Mouse (Mus musculus): Measurements from ENCODE around the gene Glrp1. TPM values are rescaled to one million over a fixed set of nuclear protein-coding genes. Genes with fewer than 3 reads are reported as not detected.

Gene Glrp1
- polyA plus RNA-seq, 1 experiment from 2014 or later = not detected

DNA sequence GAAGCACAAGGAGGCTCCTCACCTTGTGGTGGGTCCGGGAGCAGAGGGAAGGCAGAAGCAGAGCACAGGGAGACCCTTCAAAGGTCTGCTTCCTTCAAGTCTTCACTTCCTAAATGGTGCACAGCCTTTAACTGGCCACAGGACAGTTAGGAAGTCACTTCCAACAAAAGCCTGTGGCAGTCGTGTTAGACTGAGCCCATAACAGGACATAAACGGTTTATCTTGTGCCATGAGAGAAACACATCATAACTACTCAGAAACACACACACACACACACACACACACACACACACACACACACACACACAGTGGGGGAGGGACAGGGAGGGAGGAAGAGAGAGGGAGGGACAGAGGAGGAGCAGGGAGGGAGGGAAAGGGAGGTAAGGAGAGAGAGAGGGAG is 15.8 kb upstream of the Glrp1 start:
- no peaks in the 10 kb centered on the region for H3K27me3 ChIP-seq (replicated peaks)
- no peaks in the 10 kb centered on the region for H3K9me3 ChIP-seq
- H3K36me3 ChIP-seq = no peaks in the 10 kb centered on the region
- H3K4me2 ChIP-seq (replicated peaks) = no peak overlapping the region
- 69% methylated on average over 3 of the region's 3 CpGs for WGBS
- no peak overlapping the region for H3K4me3 ChIP-seq
- ATAC-seq (ENCODE audit: low FRiP score, low read depth) = no peak
- H3K4me1 ChIP-seq = no peaks in the 10 kb centered on the region
- H3K27ac ChIP-seq = no peak overlapping the region
- H3K9ac ChIP-seq = no peak overlapping the region

DNA sequence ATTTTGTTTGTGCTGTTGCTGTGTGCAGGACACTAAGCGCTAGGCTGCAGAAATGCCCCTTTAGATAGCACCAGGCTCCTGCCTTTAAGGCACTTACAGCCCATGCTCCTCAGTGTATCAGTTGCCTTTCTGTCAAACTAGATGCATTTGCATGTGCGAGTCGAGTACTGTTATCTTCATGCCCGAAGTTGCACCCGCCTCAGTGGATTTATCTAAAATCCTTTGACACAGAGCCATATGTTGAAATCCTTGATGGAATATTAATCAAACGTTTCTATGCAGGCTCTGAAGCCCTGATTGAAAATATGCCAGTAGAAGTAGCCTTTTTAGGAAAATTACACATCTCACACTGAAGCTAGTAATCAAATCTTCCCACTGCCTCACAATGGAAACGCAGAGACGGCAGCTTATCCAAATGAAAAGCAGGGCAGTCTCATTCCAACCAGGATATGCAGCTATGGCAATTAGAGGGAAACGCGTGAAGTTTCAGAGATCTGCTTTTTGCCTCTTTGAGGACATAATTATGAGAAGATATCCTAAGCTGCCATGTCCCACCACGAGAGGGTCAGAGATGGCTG is 11.4 kb upstream of the Glrp1 start:
- 89% methylated on average over 11 of the region's 11 CpGs for WGBS
- Histone ChIP-seq H3K27ac (no peak overlapping the region), H3K4me2 (replicated peaks) (no peak overlapping the region), H3K36me3 (no peaks in the 10 kb centered on the region), H3K9me3 (no peaks in the 10 kb centered on the region), H3K27me3 (replicated peaks) (no peaks in the 10 kb centered on the region), H3K9ac (no peak overlapping the region), H3K4me3 (no peak overlapping the region), H3K4me1 (no peaks in the 10 kb centered on the region)
- ATAC-seq (ENCODE audit: low FRiP score, low read depth) = no peak

DNA sequence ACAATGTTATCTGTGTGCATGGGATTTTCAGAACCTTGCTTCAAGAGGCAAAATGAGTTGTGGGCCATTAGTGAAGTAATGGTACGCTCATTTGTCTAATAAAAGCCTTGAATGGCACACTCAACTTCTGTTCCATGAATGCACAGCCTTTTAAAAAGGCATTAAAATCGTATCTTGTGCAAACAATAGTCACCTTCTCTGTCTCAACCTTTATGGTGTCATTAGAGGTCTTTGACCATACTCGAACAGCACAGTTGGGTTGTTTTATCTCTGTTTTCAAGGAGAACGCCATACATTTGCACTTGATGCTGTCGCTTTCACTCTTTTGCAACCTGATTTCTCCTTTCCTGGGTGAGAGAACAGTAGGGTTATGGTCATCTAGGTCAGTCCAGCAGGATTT is 3.7 kb upstream of the Glrp1 start:
- 0 out of 2 replicates have a peak, but pooled peaks cover 3% of the 10 kb centered on the region for H3K27me3 ChIP-seq (replicated peaks)
- no peak overlapping the region for H3K27ac ChIP-seq
- no peaks in the 10 kb centered on the region for H3K36me3 ChIP-seq
- no peaks in the 10 kb centered on the region for H3K9me3 ChIP-seq
- 31% methylated on average over 5 of the region's 5 CpGs for WGBS
- no peak overlapping the region for H3K4me3 ChIP-seq
- no peak overlapping the region for H3K4me2 ChIP-seq (replicated peaks)
- no peaks in the 10 kb centered on the region for H3K4me1 ChIP-seq
- no peak for ATAC-seq (ENCODE audit: low FRiP score, low read depth)
- H3K9ac ChIP-seq = no peak overlapping the region

DNA sequence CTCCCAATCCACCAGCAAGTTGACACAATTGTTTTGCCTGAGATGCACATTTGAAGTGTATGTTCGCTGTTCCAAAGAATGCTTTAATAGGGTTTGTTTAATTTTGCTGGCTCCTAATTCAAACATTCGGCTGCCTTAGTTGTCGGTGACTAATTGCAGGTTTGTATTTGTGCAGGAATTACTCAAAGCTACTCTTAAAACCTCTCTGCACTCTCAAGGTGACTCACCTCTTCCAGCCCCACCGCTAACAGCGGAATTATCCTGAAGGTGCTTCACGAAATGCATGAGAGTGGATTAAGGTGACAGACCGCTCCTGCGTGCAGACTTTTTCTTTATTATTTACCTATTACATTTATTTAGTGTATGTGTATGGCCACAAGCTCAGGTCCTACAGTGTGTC is 2.0 kb downstream of the Glrp1 start:
- H3K27ac ChIP-seq = no peak overlapping the region
- 0 out of 2 replicates have a peak, but pooled peaks cover 3% of the 10 kb centered on the region for H3K27me3 ChIP-seq (replicated peaks)
- no peak for ATAC-seq (ENCODE audit: low FRiP score, low read depth)
- WGBS = 94% methylated on average over 8 of the region's 8 CpGs
- no peaks in the 10 kb centered on the region for H3K9me3 ChIP-seq
- H3K36me3 ChIP-seq = no peaks in the 10 kb centered on the region
- no peak overlapping the region for H3K4me3 ChIP-seq
- 0 out of 2 replicates have a peak, but pooled peaks cover 3% of the 10 kb centered on the region for H3K4me1 ChIP-seq
- H3K4me2 ChIP-seq (replicated peaks) = no peak overlapping the region
- no peak overlapping the region for H3K9ac ChIP-seq

DNA sequence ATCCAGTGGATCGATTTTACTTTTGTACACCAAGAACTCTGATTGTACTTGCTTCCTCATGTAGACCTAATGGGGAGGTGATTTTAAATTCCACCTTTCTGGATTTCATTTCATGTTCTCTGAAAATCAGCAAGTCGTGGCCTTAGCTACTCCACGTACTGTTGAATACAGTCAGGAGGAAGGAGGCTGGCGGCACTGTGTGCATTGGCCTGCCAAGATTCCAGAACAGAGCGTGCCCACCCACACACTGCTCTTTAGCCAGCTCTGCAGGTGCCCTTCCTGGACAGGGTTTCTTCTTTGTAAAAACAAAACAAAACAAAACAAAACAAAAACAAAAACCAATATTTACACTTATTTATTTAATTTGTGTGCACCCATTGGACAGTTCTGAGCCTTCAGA is 2.7 kb downstream of the Glrp1 start:
- no peak overlapping the region for H3K4me3 ChIP-seq
- WGBS = 90% methylated on average over 5 of the region's 5 CpGs

DNA sequence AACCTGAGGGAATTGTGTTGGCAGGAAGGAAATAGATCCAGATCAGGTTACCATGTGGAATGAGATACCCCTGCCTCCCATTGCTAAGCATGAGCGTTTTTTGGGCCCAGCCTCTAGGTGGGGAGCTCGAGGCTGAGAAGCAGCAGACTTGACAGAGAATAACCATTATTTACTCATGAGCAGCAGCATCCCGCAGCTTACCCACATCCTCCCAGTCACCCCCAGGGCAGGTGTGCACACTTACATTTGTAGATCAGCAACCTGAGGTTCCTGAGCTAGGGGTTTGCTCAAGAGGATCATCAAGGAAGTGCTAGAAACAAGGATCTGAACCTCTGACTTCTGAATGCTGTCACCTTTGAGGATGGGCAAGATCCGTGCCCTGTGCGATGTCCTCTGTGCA is 3.5 kb downstream of the Glrp1 start:
- ATAC-seq (ENCODE audit: low FRiP score, low read depth) = no peak
- 0 out of 2 replicates have a peak, but pooled peaks cover 3% of the 10 kb centered on the region for H3K4me1 ChIP-seq
- H3K27me3 ChIP-seq (replicated peaks) = no peaks in the 10 kb centered on the region
- H3K9ac ChIP-seq = no peak overlapping the region
- H3K36me3 ChIP-seq = no peaks in the 10 kb centered on the region
- no peak overlapping the region for H3K4me2 ChIP-seq (replicated peaks)
- 83% methylated on average over 5 of the region's 5 CpGs for WGBS
- no peak overlapping the region for H3K27ac ChIP-seq
- H3K9me3 ChIP-seq = no peaks in the 10 kb centered on the region
- no peak overlapping the region for H3K4me3 ChIP-seq

More for the DNA sequence above, 2.7 kb downstream of the Glrp1 start:
- H3K36me3 ChIP-seq = no peaks in the 10 kb centered on the region
- no peaks in the 10 kb centered on the region for H3K9me3 ChIP-seq
- H3K4me2 ChIP-seq (replicated peaks) = no peak overlapping the region
- ATAC-seq (ENCODE audit: low FRiP score, low read depth) = no peak
- no peak overlapping the region for H3K27ac ChIP-seq
- H3K4me1 ChIP-seq = 0 out of 2 replicates have a peak, but pooled peaks cover 3% of the 10 kb centered on the region
- 0 out of 2 replicates have a peak, but pooled peaks cover 3% of the 10 kb centered on the region for H3K27me3 ChIP-seq (replicated peaks)
- H3K9ac ChIP-seq = no peak overlapping the region

DNA sequence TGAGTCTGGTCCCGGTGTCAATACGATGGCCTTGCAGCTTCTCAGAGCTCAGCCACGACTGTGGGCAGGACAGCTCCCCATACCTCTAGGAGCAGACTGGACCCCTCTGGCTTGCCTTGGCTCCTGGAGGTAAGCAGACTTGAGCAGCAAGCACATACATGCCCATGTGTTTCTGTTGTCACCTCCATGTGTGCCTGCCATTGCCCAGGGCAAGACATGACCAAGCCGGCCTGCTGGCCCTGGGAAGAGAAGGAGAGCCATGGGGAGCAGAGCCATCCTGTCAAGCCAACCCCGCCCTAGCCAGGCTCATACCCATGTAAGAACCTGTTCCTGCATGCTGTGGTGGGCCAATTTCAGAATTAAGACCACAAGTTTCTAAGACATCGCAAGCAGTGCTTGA is 4.2 kb downstream of the Glrp1 start:
- no peaks in the 10 kb centered on the region for H3K36me3 ChIP-seq
- H3K27ac ChIP-seq = no peak overlapping the region
- WGBS = 81% methylated on average over 6 of the region's 6 CpGs
- H3K4me2 ChIP-seq (replicated peaks) = no peak overlapping the region
- no peak for ATAC-seq (ENCODE audit: low FRiP score, low read depth)
- H3K9ac ChIP-seq = no peak overlapping the region
- no peak overlapping the region for H3K4me3 ChIP-seq
- no peaks in the 10 kb centered on the region for H3K27me3 ChIP-seq (replicated peaks)
- no peaks in the 10 kb centered on the region for H3K9me3 ChIP-seq
- 0 out of 2 replicates have a peak, but pooled peaks cover 3% of the 10 kb centered on the region for H3K4me1 ChIP-seq

DNA sequence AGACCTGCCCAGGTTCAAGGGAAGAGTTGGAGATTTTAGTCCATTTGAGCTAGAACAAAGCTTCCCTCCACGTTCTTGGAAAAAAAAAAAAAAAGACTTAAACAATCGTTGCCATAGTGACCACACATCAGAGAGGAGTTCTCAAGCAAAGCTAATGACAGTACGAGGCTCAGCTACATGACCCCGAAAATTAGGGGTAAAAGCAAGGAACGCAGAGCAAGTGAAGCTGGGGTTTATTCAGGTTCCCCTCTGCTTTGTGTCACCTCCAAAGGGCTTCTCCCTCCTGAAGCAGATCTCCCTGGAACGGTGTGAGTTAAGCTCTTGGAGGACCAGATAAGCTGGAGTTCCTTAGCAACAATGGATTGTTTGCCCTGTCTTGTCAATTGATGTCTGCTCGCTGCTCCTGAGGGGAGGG is 5.3 kb downstream of the Glrp1 start:
- Histone ChIP-seq H3K27ac (no peak overlapping the region), H3K36me3 (no peaks in the 10 kb centered on the region), H3K27me3 (replicated peaks) (no peaks in the 10 kb centered on the region), H3K4me2 (replicated peaks) (no peak overlapping the region), H3K9ac (no peak overlapping the region), H3K9me3 (no peaks in the 10 kb centered on the region), H3K4me3 (no peak overlapping the region), H3K4me1 (0 out of 2 replicates have a peak, but pooled peaks cover 3% of the 10 kb centered on the region)
- ATAC-seq (ENCODE audit: low FRiP score, low read depth) = no peak
- WGBS = 15% methylated on average over 7 of the region's 7 CpGs

DNA sequence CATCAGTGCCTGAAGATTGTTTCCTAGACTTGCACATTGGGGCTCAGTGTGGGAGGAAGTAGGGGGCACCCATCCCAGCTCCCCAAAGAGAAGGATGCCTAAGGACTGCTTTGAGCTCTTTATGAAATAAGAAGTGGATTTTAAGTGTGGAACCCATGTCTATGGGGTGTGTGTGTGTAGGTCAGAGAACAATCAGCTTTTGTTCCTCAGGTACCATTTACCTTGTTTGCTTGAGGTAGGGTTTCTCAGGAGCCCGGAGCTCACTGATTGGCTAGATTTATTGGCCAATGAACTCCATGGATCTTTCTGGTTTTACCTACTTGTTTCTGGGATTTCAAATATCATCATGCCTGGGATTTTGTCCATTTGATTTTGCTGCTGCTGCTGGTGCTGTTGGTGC is 7.0 kb downstream of the Glrp1 start:
- Histone ChIP-seq H3K4me2 (replicated peaks) (no peak overlapping the region), H3K36me3 (no peaks in the 10 kb centered on the region), H3K27me3 (replicated peaks) (no peaks in the 10 kb centered on the region), H3K4me1 (0 out of 2 replicates have a peak, but pooled peaks cover 3% of the 10 kb centered on the region), H3K9me3 (no peaks in the 10 kb centered on the region), H3K9ac (no peak overlapping the region), H3K4me3 (no peak overlapping the region), H3K27ac (no peak overlapping the region)
- no peak for ATAC-seq (ENCODE audit: low FRiP score, low read depth)
- WGBS = 96% methylated on average over 1 of the region's 1 CpGs

DNA sequence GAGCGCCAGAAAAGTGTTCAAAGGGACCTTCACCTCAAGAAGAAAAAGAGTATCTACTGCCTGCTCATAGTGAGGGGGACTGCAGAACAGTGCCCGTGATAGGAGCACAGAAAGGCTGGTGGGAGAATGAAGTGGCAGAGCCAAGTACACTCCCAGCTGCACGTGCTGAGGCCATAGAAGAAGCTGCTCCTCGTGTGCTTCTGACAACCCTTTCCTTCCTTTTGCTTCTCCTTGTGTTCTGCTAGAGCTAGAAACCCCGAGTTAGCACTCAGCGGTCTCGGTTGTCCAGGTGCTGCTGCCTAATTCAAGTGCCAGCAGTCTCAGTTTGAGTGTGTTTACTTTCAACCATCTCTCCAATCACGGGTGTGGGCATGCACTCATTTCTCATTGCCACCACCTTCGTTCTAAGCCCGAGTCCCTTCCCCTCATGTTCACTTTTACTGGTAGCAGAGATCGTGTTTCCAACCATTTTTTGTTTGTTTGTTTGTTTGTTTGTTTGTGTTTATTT is 10.6 kb downstream of the Glrp1 start:
- no peak overlapping the region for H3K4me2 ChIP-seq (replicated peaks)
- H3K27me3 ChIP-seq (replicated peaks) = no peaks in the 10 kb centered on the region
- 81% methylated on average over 11 of the region's 11 CpGs for WGBS
- H3K4me1 ChIP-seq = no peaks in the 10 kb centered on the region
- no peak overlapping the region for H3K4me3 ChIP-seq
- no peak overlapping the region for H3K9ac ChIP-seq
- ATAC-seq (ENCODE audit: low FRiP score, low read depth) = no peak
- H3K36me3 ChIP-seq = no peaks in the 10 kb centered on the region
- no peak overlapping the region for H3K27ac ChIP-seq
- no peaks in the 10 kb centered on the region for H3K9me3 ChIP-seq

DNA sequence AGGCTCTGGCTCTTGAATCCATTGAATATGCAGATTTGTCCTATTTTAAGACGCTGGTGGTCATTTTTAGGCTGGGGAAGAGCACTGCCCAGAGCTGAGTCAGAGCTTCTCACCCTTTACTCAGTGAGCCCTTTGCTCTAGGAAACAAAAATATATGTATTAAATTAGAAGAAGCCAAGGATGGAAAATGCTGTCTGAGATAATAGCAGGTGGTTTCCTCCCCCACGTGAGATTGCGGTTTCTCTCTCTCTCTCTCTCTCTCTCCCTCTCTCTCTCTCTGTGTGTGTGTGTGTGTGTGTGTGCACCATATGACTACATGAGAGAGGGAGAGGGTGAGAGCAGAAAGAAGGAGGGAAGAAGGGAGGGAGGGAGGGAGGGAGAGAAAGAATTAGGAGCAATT is 12.5 kb downstream of the Glrp1 start:
- no peak for ATAC-seq (ENCODE audit: low FRiP score, low read depth)
- no peaks in the 10 kb centered on the region for H3K9me3 ChIP-seq
- no peak overlapping the region for H3K27ac ChIP-seq
- no peaks in the 10 kb centered on the region for H3K27me3 ChIP-seq (replicated peaks)
- no peak overlapping the region for H3K4me3 ChIP-seq
- no peaks in the 10 kb centered on the region for H3K4me1 ChIP-seq
- no peak overlapping the region for H3K4me2 ChIP-seq (replicated peaks)
- no peak overlapping the region for H3K9ac ChIP-seq
- 87% methylated on average over 3 of the region's 3 CpGs for WGBS
- H3K36me3 ChIP-seq = no peaks in the 10 kb centered on the region

DNA sequence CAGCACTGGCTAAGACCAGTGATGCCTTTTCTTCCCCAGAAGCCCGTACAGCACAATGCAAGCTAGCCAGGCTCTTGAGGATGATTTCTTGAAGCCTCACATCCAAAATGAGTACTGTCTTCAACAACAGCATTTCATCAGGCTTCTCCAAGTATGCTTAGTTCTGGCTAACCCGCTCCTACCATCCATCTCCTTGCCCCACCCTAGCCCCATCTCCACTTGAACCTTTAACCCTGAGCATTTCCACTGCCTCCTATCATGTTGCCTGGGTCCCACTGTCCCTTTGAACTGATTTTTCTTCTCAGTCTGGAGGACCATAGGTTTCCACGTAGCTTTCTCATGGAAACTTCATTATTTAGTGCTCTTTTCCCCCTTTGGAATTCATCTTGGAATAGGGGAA is 17.5 kb downstream of the Glrp1 start:
- no peaks in the 10 kb centered on the region for H3K9me3 ChIP-seq
- H3K27me3 ChIP-seq (replicated peaks) = no peaks in the 10 kb centered on the region
- no peak for ATAC-seq (ENCODE audit: low FRiP score, low read depth)
- WGBS = 83% methylated on average over 3 of the region's 3 CpGs
- H3K4me1 ChIP-seq = no peaks in the 10 kb centered on the region
- H3K9ac ChIP-seq = no peak overlapping the region
- no peak overlapping the region for H3K4me2 ChIP-seq (replicated peaks)
- H3K27ac ChIP-seq = no peak overlapping the region
- no peak overlapping the region for H3K4me3 ChIP-seq
- no peaks in the 10 kb centered on the region for H3K36me3 ChIP-seq

Measured in neural tube, embryonic 12.5 days (tissue).